Mouse (Mus musculus) kidney, adult 2 months (tissue): ENCODE measurements around the gene Asb6.

Experiments used
- CTCF ChIP-seq: fragments of 200-500 bp; conservative IDR thresholded peaks from 2 replicates; pipeline ENCODE4 v1.5.1; 2011; ENCODE audit warnings: low read depth, mild to moderate bottlenecking, control low read depth, low read length, moderate library complexity, mixed read lengths; ENCODE audit not compliant: insufficient read depth, insufficient read length
- POLR2A ChIP-seq: fragments of 200-500 bp; IDR thresholded peaks from one replicate; pipeline ENCODE4 v1.6.1; 2011; ENCODE audit warnings: low read depth, low read length, control low read depth

DNA sequence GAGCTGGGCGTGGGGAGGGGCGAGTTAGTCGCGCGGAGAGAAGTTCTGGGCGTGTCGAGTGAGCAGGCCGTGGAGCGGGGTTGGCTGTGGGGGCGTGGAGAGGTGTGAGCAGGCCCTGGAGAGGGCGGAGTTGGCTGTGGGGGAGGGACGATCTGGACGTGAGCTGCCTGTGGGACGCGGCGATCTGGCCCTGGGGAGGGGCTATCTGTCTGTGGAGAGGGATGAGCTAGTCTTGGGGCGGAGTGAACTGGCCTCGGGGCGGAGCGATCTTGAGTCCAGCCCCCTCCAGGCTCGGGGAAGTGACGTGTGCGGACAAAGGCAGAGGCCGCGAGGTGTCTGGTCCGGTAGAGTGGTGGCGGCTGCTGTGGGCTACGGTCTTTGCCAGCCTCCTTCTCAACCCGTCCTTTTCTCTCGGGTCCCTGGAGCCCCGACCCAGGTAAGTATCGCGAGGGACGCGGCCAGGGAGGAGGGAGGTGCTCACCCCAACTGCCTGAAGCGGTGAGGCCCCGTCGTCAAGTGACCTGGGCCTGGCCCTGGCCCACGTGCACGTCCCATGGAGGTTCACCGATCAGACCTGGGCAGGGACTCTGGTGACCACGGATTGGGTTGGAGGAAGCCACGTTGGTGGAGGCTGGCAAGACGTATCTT lies 22.4 kb downstream of the Asb6 start, which contains the start of gene Ntmt1:
- TF ChIP-seq CTCF (no peak), POLR2A (peak; percentile 82)
